Mouse (Mus musculus) stomach, postnatal 0 days (tissue): Measurements from ENCODE around the gene Gprin3.

Experiments
- CTCF ChIP-seq: IDR thresholded peaks from 2 replicates; pipeline ENCODE4 v1.5.1; 2016; ENCODE audit warnings: antibody characterized with exemption, low read depth, mild to moderate bottlenecking, moderate library complexity
- EP300 ChIP-seq: optimal IDR thresholded peaks from 2 replicates; pipeline ENCODE3; 2016; ENCODE audit warnings: antibody characterized with exemption

GRCm38 (mm10) chr6:59458861-59459260, 32.8 kb upstream of the Gprin3 start:
- no peak for TF ChIP-seq CTCF
- no peak for TF ChIP-seq EP300
